Mouse (Mus musculus): ENCODE results near the gene Arl10. TPM values are rescaled to one million over a fixed set of nuclear protein-coding genes. Genes with fewer than 3 reads are reported as not detected.
A peak's percentile ranks its signal among the peaks of the same experiment; 100 is the strongest.

Gene Arl10
- total and polyA plus RNA-seq, 3 experiments, result 5.1 to 10.9 TPM; not detected in 1

DNA sequence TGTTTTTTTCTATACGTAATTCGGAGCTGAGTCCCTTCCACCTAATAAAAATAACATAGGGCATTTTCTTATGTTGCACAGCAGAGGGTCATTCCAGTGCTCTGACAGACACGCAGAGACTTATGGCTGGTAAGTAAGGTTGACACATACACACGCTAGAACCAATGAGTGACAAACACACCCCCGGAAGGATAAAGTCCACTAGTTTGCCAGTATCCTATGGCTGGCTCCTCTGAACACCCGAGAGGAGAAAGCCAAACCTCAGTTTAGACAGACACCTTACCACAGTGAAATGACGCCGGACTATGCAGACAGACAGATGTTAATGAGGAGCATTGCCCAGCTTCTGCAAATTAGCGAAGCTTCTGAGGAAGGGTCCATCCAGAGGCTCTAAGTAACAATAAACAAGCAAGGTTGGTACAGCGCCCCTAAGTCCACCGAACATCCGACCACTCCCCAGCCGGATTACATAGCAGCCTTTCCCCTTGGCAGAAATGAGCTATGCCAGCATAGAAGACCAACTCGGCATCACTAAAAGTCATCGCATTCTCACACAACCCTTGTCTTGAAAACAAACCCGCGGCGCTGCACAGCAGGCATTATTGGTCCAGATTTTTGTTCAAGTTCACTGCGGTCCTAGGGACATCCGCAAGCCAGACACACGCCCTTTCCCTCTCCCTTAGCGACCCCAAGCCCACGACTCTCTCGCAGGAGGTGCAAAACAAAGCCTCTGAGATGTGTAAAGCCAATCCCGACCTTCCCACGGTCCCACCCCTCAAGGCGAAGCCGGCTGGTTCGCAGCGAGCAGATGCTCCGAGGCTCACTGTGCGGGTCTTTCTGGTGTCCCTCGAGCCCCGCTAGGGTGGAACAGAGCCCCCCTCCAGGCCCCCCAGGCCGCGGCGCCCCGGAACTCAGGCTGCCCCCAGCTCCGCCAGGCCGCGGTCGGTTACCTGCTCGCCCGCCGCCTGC, 10.3 kb upstream of the Arl10 start:
- Histone ChIP-seq H3K27me3 (ENCODE audit: control insufficient read depth in 1 of 2, insufficient read depth in 2 of 2, low read length in 2 of 2) (no peaks in the 10 kb centered on the region), H3K79me2 (ENCODE audit: control insufficient read depth, insufficient read depth, low read length, poor library complexity) (peaks cover 22% of the 10 kb centered on the region), H3K9ac (ENCODE audit: control insufficient read depth, low read depth, low read length, poor library complexity, severe bottlenecking) (peak overlapping the region; percentile 89), H3K27ac (ENCODE audit: control insufficient read depth, low read depth, low read length) (no peak overlapping the region), H3K4me1 (ENCODE audit: control insufficient read depth in 1 of 2, insufficient read depth in 2 of 2, low read length in 2 of 2) (peaks cover 0 to 13% of the 10 kb centered on the region in 2 experiments; a peak in 2 of 4 replicates), H3K36me3 (ENCODE audit: control insufficient read depth in 1 of 2, insufficient read depth in 2 of 2, low read length in 2 of 2) (peaks cover 0 to 11% of the 10 kb centered on the region in 2 experiments; a peak in 3 of 4 replicates), H3K4me3 (ENCODE audit: control insufficient read depth in 1 of 2, insufficient read depth in 1 of 2, low read depth in 2 of 2, low read length in 2 of 2) (peak overlapping the region; percentile 61 to 73), H3K9me3 (replicated peaks; ENCODE audit: insufficient read depth, low read length) (no peaks in the 10 kb centered on the region)
- TF ChIP-seq CTCF (IDR thresholded peaks at IDR 0.05 in 2 of 3, conservative IDR thresholded peaks at IDR 0.05 in 1 of 3; ENCODE audit: control insufficient read depth in 1 of 3, insufficient read depth in 1 of 3, low read depth in 2 of 3, low read length in 3 of 3, poor library complexity in 1 of 3, severe bottlenecking in 1 of 3) (no peak), JUND (IDR thresholded peaks at IDR 0.05; ENCODE audit: low read depth, low read length) (no peak), USF2 (IDR thresholded peaks at IDR 0.05; ENCODE audit: borderline replicate concordance in 1 of 2, insufficient read depth in 1 of 2, low read depth in 1 of 2, low read length in 2 of 2) (no peak), HCFC1 (IDR thresholded peaks at IDR 0.05; ENCODE audit: low read depth, low read length) (no peak), GABPA (IDR thresholded peaks at IDR 0.05; ENCODE audit: low read depth, low read length) (no peak), SIN3A (IDR thresholded peaks at IDR 0.05; ENCODE audit: low read length) (no peak), POLR2AphosphoS5 (IDR thresholded peaks at IDR 0.05; ENCODE audit: borderline replicate concordance, low read depth, low read length) (no peak), ZC3H11A (IDR thresholded peaks at IDR 0.05; ENCODE audit: low read depth, low read length) (no peak), CHD2 (IDR thresholded peaks at IDR 0.05; ENCODE audit: low read length) (no peak)
- DNase-seq (ENCODE audit: low read depth, low spot score), result peak; percentile 42

DNA sequence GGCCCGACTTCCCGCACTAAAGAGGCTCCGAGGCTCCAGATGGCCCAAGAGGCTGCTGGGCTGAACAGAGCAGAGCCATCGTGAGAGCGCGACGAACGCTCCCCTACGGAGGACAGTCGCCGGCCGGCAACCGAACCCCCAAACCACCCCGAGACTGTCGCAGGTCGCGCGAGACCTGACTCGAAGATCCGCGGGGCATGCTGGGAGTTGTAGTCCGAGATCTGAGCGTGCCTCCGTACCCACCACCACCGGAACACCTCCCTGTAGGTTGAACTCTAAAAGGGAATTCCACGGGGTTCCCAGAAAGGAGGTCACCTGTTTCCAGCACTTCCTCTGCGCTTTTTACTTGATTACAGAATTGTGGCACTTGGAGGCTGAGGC, 9.6 kb upstream of the Arl10 start, which contains the start of gene 4833439L19Rik:
Gene 4833439L19Rik, minus strand, starts transcription at position 235 of the 381 bp plus-strand sequence.
- H3K27me3 ChIP-seq (ENCODE audit: control insufficient read depth in 1 of 2, insufficient read depth in 2 of 2, low read length in 2 of 2), result no peaks in the 10 kb centered on the region
- peaks cover 21% of the 10 kb centered on the region for H3K79me2 ChIP-seq (ENCODE audit: control insufficient read depth, insufficient read depth, low read length, poor library complexity)
- peak within 1 kb of the TSS; percentile 61 to 73 for H3K4me3 ChIP-seq (ENCODE audit: control insufficient read depth in 1 of 2, insufficient read depth in 1 of 2, low read depth in 2 of 2, low read length in 2 of 2)
- H3K4me1 ChIP-seq (ENCODE audit: control insufficient read depth in 1 of 2, insufficient read depth in 2 of 2, low read length in 2 of 2), result peaks cover 0 to 13% of the 10 kb centered on the region in 2 experiments; a peak in 2 of 4 replicates
- H3K36me3 ChIP-seq (ENCODE audit: control insufficient read depth in 1 of 2, insufficient read depth in 2 of 2, low read length in 2 of 2), result peaks cover 0 to 11% of the 10 kb centered on the region in 2 experiments; a peak in 2 of 4 replicates
- H3K27ac ChIP-seq (ENCODE audit: control insufficient read depth, low read depth, low read length), result peak within 1 kb of the TSS; percentile 71
- peak; percentile 95 for DNase-seq (ENCODE audit: low read depth, low spot score)
- H3K9ac ChIP-seq (ENCODE audit: control insufficient read depth, low read depth, low read length, poor library complexity, severe bottlenecking), result peak within 1 kb of the TSS; percentile 89
- no peaks in the 10 kb centered on the region for H3K9me3 ChIP-seq (replicated peaks; ENCODE audit: insufficient read depth, low read length)
- no peak for TF ChIP-seq USF1 (IDR thresholded peaks at IDR 0.05; ENCODE audit: low read depth, low read length)
- no peak for TF ChIP-seq POLR2AphosphoS5 (IDR thresholded peaks at IDR 0.05; ENCODE audit: borderline replicate concordance, low read depth, low read length)
- no peak for TF ChIP-seq MYB (IDR thresholded peaks at IDR 0.05; ENCODE audit: low read depth, low read length)
- TF ChIP-seq GATA1 (IDR thresholded peaks at IDR 0.05; ENCODE audit: low read depth, low read length), result no peak
- TF ChIP-seq MYC (IDR thresholded peaks at IDR 0.05; ENCODE audit: low read depth, low read length), result no peak
- TF ChIP-seq MAZ (IDR thresholded peaks at IDR 0.05; ENCODE audit: low read depth, low read length), result peak; percentile 84
- no peak for TF ChIP-seq CTCF (IDR thresholded peaks at IDR 0.05 in 2 of 3, conservative IDR thresholded peaks at IDR 0.05 in 1 of 3; ENCODE audit: control insufficient read depth in 1 of 3, insufficient read depth in 1 of 3, low read depth in 2 of 3, low read length in 3 of 3, poor library complexity in 1 of 3, severe bottlenecking in 1 of 3)
- TF ChIP-seq ZKSCAN1 (IDR thresholded peaks at IDR 0.05; ENCODE audit: low read depth, low read length), result no peak
- TF ChIP-seq SMC3 (IDR thresholded peaks at IDR 0.05; ENCODE audit: low read depth, low read length), result no peak
- peak; percentile 89 for TF ChIP-seq SIN3A (IDR thresholded peaks at IDR 0.05; ENCODE audit: low read length)
- no peak for TF ChIP-seq USF2 (IDR thresholded peaks at IDR 0.05; ENCODE audit: borderline replicate concordance in 1 of 2, insufficient read depth in 1 of 2, low read depth in 1 of 2, low read length in 2 of 2)
- TF ChIP-seq UBTF (IDR thresholded peaks at IDR 0.05; ENCODE audit: borderline replicate concordance, insufficient read depth, low read depth, low read length), result no peak
- TF ChIP-seq POLR2AphosphoS2 (IDR thresholded peaks at IDR 0.05; ENCODE audit: low read length), result peak; percentile 82; the same call in 1 of the 2 replicates
- peak; percentile 99 for TF ChIP-seq CHD2 (IDR thresholded peaks at IDR 0.05; ENCODE audit: low read length)
- TF ChIP-seq MAX (IDR thresholded peaks at IDR 0.05; ENCODE audit: low read length), result no peak
- no peak for TF ChIP-seq TAL1 (IDR thresholded peaks at IDR 0.05; ENCODE audit: low read length)
- peak; percentile 96 for TF ChIP-seq HCFC1 (IDR thresholded peaks at IDR 0.05; ENCODE audit: low read depth, low read length)
- peak; percentile 78 for TF ChIP-seq TBP (IDR thresholded peaks at IDR 0.05; ENCODE audit: low read depth, low read length)
- TF ChIP-seq TCF12 (IDR thresholded peaks at IDR 0.05; ENCODE audit: low read depth, low read length), result peak; percentile 22; the same call in 1 of the 2 replicates
- peak; percentile 92 for TF ChIP-seq NELFE (IDR thresholded peaks at IDR 0.05; ENCODE audit: low read depth, low read length)
- TF ChIP-seq E2F4 (IDR thresholded peaks at IDR 0.05; ENCODE audit: borderline replicate concordance, low read depth, low read length), result no peak
- TF ChIP-seq RAD21 (IDR thresholded peaks at IDR 0.05; ENCODE audit: low read depth, low read length), result no peak
- TF ChIP-seq RCOR1 (IDR thresholded peaks at IDR 0.05; ENCODE audit: low read depth, low read length), result no peak
- no peak for TF ChIP-seq ZNF384 (IDR thresholded peaks at IDR 0.05; ENCODE audit: low read depth, low read length)
- 0 out of 2 replicates have a peak, but pooled peaks have one; percentile 52 for TF ChIP-seq ELF1 (IDR thresholded peaks at IDR 0.05; ENCODE audit: low read depth, low read length)
